ENCODE assay signal across 8 mouse cellular contexts in genomic region chr5:103936906-103937589, GRCm38 (mm10). TPM values are rescaled to one million over a fixed set of nuclear protein-coding genes. Genes with fewer than 3 reads are reported as not detected.
DNase-seq lines count a peak whose midpoint lies in the region; ATAC-seq and TF ChIP-seq lines count a peak whose summit lies in the region.

No protein-coding gene starts in this region.

- H3K9me3 ChIP-seq in ES-Bruce4 (replicated peaks; ENCODE audit: control insufficient read depth, insufficient read depth, low read length, poor library complexity, severe bottlenecking) = peaks cover 23% of the 10 kb centered on the region
- no peaks in the 10 kb centered on the region for H3K9me3 ChIP-seq in embryonic facial prominence, embryonic 10.5 days
- no peaks in the 10 kb centered on the region for H3K9me3 ChIP-seq in hindbrain, embryonic 13.5 days
- H3K9me3 ChIP-seq in midbrain, embryonic 11.5 days (ENCODE audit: control insufficient read depth, low read length) = no peaks in the 10 kb centered on the region; the same call in 1 of the 2 replicates

- H3K4me2 ChIP-seq in hindbrain, embryonic 13.5 days = no peak overlapping the region
- no peak overlapping the region for H3K4me2 ChIP-seq in midbrain, embryonic 11.5 days

- TF ChIP-seq POLR2A in ES-Bruce4 (IDR thresholded peaks at IDR 0.05; ENCODE audit: insufficient read depth, low read length) = no peak

- DNase-seq in gastrocnemius, postnatal 14 days = peak; percentile 11
- DNase-seq in gastrocnemius, postnatal 36 days = no peak
- peak; percentile 57 for DNase-seq in embryonic facial prominence, embryonic 10.5 days (ENCODE audit: low spot score)
- DNase-seq in midbrain, embryonic 11.5 days (ENCODE audit: low spot score, missing footprints) = peak; percentile 90
- DNase-seq in yolk sac, embryonic 10.5 days (ENCODE audit: low spot score) = no peak

- H3K27me3 ChIP-seq in ES-Bruce4 (ENCODE audit: control insufficient read depth, insufficient read depth, low read length, poor library complexity, severe bottlenecking) = no peaks in the 10 kb centered on the region; the same call in 1 of the 2 replicates
- H3K27me3 ChIP-seq in embryonic facial prominence, embryonic 10.5 days (replicated peaks; ENCODE audit: low read depth, poor library complexity, severe bottlenecking) = no peaks in the 10 kb centered on the region
- H3K27me3 ChIP-seq in hindbrain, embryonic 13.5 days = peaks cover 32% of the 10 kb centered on the region
- no peaks in the 10 kb centered on the region for H3K27me3 ChIP-seq in midbrain, embryonic 11.5 days (ENCODE audit: control insufficient read depth, insufficient read depth, low read length)

- H3K27ac ChIP-seq in ES-Bruce4 (ENCODE audit: insufficient read depth, low read length) = no peak overlapping the region
- no peak overlapping the region; the same call in 1 of the 2 replicates for H3K27ac ChIP-seq in embryonic facial prominence, embryonic 10.5 days (replicated peaks)
- peak overlapping the region; percentile 58 for H3K27ac ChIP-seq in hindbrain, embryonic 13.5 days
- H3K27ac ChIP-seq in midbrain, embryonic 11.5 days (ENCODE audit: low read depth, low read length) = no peak overlapping the region

- H3K9ac ChIP-seq in ES-Bruce4 (ENCODE audit: low read depth, poor library complexity, severe bottlenecking) = no peak overlapping the region
- H3K9ac ChIP-seq in hindbrain, embryonic 13.5 days = no peak overlapping the region
- no peak overlapping the region for H3K9ac ChIP-seq in midbrain, embryonic 11.5 days (ENCODE audit: low read length)

- no peaks in the 10 kb centered on the region for H3K4me1 ChIP-seq in ES-Bruce4 (ENCODE audit: control insufficient read depth, insufficient read depth, low read length)
- H3K4me1 ChIP-seq in embryonic facial prominence, embryonic 10.5 days = peaks cover 33% of the 10 kb centered on the region
- H3K4me1 ChIP-seq in hindbrain, embryonic 13.5 days (replicated peaks) = peaks cover 31% of the 10 kb centered on the region
- H3K4me1 ChIP-seq in midbrain, embryonic 11.5 days (ENCODE audit: control insufficient read depth, insufficient read depth, low read length) = peaks cover 13% of the 10 kb centered on the region; the same call in 1 of the 2 replicates

- intact Hi-C loops in gastrocnemius, postnatal 14 days (cut with DNase I; ENCODE audit: low total_unique reads) = no loop called here
- intact Hi-C loops in gastrocnemius, postnatal 36 days (cut with DNase I) = no loop called here

- WGBS in embryonic facial prominence, embryonic 10.5 days = 70% methylated on average over 14 of the region's 14 CpGs
- WGBS in hindbrain, embryonic 13.5 days = 34% methylated on average over 14 of the region's 14 CpGs
- 60% methylated on average over 14 of the region's 14 CpGs for WGBS in midbrain, embryonic 11.5 days

- H3K4me3 ChIP-seq in ES-Bruce4 (ENCODE audit: low read depth, low read length) = no peak overlapping the region
- no peak overlapping the region for H3K4me3 ChIP-seq in embryonic facial prominence, embryonic 10.5 days
- no peak overlapping the region for H3K4me3 ChIP-seq in hindbrain, embryonic 13.5 days
- H3K4me3 ChIP-seq in midbrain, embryonic 11.5 days (ENCODE audit: low read depth, low read length) = no peak overlapping the region

- TF ChIP-seq CTCF in ES-Bruce4 (IDR thresholded peaks at IDR 0.05; ENCODE audit: low read depth, low read length) = peak; percentile 38

- ATAC-seq in hindbrain, embryonic 13.5 days (ENCODE audit: low FRiP score) = peak; percentile 43
- peak; percentile 47; the same call in 1 of the 2 replicates for ATAC-seq in midbrain, embryonic 11.5 days (ENCODE audit: low FRiP score)
- ATAC-seq in erythroid progenitor cell, adult 5-6 weeks (replicated peaks; ENCODE audit: low FRiP score, poor library complexity, severe bottlenecking) = no peak

- TF ChIP-seq EP300 in ES-Bruce4 (IDR thresholded peaks at IDR 0.05; ENCODE audit: insufficient read depth, low read depth, low read length) = no peak

- H3K36me3 ChIP-seq in ES-Bruce4 (ENCODE audit: control insufficient read depth, insufficient read depth, low read length, poor library complexity, severe bottlenecking) = no peaks in the 10 kb centered on the region
- no peaks in the 10 kb centered on the region for H3K36me3 ChIP-seq in embryonic facial prominence, embryonic 10.5 days (replicated peaks)
- H3K36me3 ChIP-seq in hindbrain, embryonic 13.5 days = no peaks in the 10 kb centered on the region
- H3K36me3 ChIP-seq in midbrain, embryonic 11.5 days (ENCODE audit: control insufficient read depth, insufficient read depth, low read length) = no peaks in the 10 kb centered on the region

RNA-seq across cellular contexts. Expression of gene Klhl8, which starts 26.0 kb away (rescaled TPM):
- 10 to 100 TPM; 18.1 to 21.5 TPM for total RNA-seq in gastrocnemius, postnatal 14 days (2021)
- total RNA-seq in gastrocnemius, postnatal 36 days (2021) = 10 to 100 TPM; 21.9 to 22.5 TPM
- 18.6 and 20.2 TPM in 2 replicates for polyA plus RNA-seq in ES-Bruce4 (2011; ENCODE audit: insufficient read depth, insufficient read length, low read depth, missing spikeins)
- polyA plus RNA-seq in embryonic facial prominence, embryonic 10.5 days (2016; fragmentation: Nextera tagmentation; extraction: Ambion mirVana) = 11.9 and 12.1 TPM in 2 replicates
- 31.9 and 33.5 TPM in 2 replicates for polyA plus RNA-seq in hindbrain, embryonic 13.5 days (2015; fragmentation: Nextera tagmentation; extraction: Ambion mirVana)
- 16.5 and 16.9 TPM in 2 replicates for polyA plus RNA-seq in midbrain, embryonic 11.5 days (2014; fragmentation: Nextera tagmentation; extraction: Ambion mirVana)
- total RNA-seq in erythroid progenitor cell, adult 5-6 weeks (2015; ENCODE audit: low replicate concordance) = 0.42 TPM in 1 of 2 replicates, not detected in the other
- total RNA-seq in erythroid progenitor cell, adult 5-6 weeks (2017; ENCODE audit: low replicate concordance) = 0.53 TPM in 1 of 2 replicates, not detected in the other

RNA-seq across cellular contexts. Expression of gene Hsd17b13, which starts 40.2 kb away (rescaled TPM):
- total RNA-seq in gastrocnemius, postnatal 14 days (2021) = not detected
- not detected for total RNA-seq in gastrocnemius, postnatal 36 days (2021)
- not detected in 2 replicates for polyA plus RNA-seq in ES-Bruce4 (2011; ENCODE audit: insufficient read depth, insufficient read length, low read depth, missing spikeins)
- not detected in 2 replicates for polyA plus RNA-seq in embryonic facial prominence, embryonic 10.5 days (2016; fragmentation: Nextera tagmentation; extraction: Ambion mirVana)
- 0.18 TPM in 1 of 2 replicates, not detected in the other for polyA plus RNA-seq in hindbrain, embryonic 13.5 days (2015; fragmentation: Nextera tagmentation; extraction: Ambion mirVana)
- polyA plus RNA-seq in midbrain, embryonic 11.5 days (2014; fragmentation: Nextera tagmentation; extraction: Ambion mirVana) = not detected in 2 replicates
- not detected in 2 replicates for total RNA-seq in erythroid progenitor cell, adult 5-6 weeks (2015; ENCODE audit: low replicate concordance)
- total RNA-seq in erythroid progenitor cell, adult 5-6 weeks (2017; ENCODE audit: low replicate concordance) = not detected in 2 replicates

Comparison
In these comparisons a context has a peak if more than half of its experiments do, and no peak if none do; other contexts are left out.
1. DNase-seq: peak in gastrocnemius, postnatal 14 days (single experiment), embryonic facial prominence, embryonic 10.5 days (single experiment) and midbrain, embryonic 11.5 days (single experiment); none in gastrocnemius, postnatal 36 days (0 of 2) and yolk sac, embryonic 10.5 days (single experiment).